Mouse (Mus musculus): ENCODE results near the gene Atp6ap1l. TPM values are rescaled to one million over a fixed set of nuclear protein-coding genes. Genes with fewer than 3 reads are reported as not detected.

The Atp6ap1l gene
- polyA plus RNA-seq, 1 experiment, result not detected

DNA sequence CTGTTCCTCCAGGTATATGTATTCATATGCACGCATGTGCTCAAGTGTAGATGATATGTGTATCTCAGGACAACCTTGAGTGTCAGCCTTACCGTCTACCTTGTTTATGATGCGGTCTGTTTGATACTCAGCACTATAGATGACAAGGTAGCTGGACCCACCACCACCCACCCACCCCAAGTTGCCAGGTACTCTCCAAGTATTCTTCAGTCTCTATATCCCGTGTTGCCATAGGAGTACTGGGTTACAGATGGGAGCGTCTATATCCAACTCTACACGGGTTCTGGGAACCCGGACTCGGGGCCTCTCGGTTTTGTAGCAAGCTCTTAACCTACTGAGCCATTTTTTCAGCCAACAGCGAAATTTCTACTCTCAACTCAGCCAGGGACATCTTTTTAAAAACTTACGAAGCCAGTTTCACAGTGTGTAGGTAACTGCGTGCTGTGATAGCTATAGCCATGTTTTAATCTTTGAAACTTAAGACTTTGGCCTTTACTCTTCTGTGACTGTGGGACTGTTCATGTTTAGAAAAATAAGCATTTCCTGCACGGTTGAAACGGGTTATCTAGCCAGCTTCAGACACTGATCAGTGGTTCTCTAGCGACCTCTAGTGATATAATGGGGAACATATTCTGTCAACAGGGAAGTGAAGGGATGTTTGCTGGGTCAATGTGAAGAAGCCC lies 64.5 kb downstream of the Atp6ap1l start:
- no peak for TF ChIP-seq GATA1 (IDR thresholded peaks at IDR 0.05; ENCODE audit: low read length)

DNA sequence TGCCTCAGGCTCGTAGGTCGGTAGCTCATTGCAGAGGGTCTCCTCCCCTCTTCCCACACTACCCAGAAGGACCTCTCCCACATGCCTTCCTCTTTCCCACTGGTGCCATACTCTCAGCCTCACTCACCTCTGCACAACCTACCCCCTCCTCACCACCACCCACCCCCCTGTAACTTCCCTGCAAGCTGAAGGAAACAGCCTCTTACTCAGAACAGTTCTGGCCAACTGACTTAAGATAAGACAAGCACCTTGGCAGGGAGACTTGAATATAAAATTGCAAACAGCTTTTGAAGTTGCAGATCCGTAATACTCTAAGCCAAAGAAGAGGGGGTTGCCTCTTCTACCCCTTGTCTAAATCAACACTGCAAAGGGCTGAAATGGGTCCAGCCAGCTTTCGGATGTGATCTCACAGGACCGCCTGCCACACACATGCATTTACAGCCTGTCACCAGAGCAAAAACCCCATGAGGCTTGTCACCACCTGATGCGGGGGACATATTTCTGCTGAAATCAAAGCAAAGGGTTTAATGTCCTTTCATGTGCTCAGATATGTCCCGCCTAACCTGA lies 71.4 kb downstream of the Atp6ap1l start:
- TF ChIP-seq GATA1 (IDR thresholded peaks at IDR 0.05; ENCODE audit: low read length), result no peak

Other genes starting within 250 kb of the Atp6ap1l start
- gene Rps23, start 17.6 kb upstream of the Atp6ap1l start, polyA plus RNA-seq (2012), result 1,639 and 1,685 TPM in 2 replicates